Mouse (Mus musculus): ENCODE results near the gene Stag1. TPM values are rescaled to one million over a fixed set of nuclear protein-coding genes. Genes with fewer than 3 reads are reported as not detected.
A peak's percentile ranks its signal among the peaks of the same experiment; 100 is the strongest.

Stag1 gene
- total RNA-seq, 2 experiments from 2014 or later: 77.6 to 79.6 TPM

GRCm38 (mm10) chr9:100603156-100603555 is 5.6 kb downstream of the Stag1 start:
- no peak for ATAC-seq (replicated peaks; ENCODE audit: poor library complexity)

DNA sequence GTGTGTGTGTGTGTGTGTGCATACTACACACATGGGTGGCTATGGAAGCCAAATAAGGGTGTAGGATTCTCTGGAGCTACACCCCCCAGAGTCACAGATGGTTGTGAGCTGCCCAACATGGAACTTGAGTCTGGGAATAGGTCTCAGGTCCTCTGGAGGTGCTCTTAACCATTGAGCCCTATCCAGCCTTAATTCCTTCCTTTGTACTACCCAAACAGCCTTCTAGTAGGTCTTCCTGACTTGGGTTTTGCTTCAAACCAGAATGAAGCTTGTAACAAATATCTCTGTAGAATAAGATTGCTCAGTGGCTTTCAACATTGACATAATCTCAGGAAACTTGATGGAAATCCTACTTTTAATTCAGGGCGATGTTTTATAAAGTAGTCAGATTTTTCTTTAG is 7.9 kb downstream of the Stag1 start:
- no peak for ATAC-seq (replicated peaks; ENCODE audit: poor library complexity)

GRCm38 (mm10) chr9:100605985-100606554 is 8.5 kb downstream of the Stag1 start:
- ATAC-seq (replicated peaks; ENCODE audit: poor library complexity): peak; percentile 34; the same call in 1 of the 2 replicates

GRCm38 (mm10) chr9:100613501-100614071 is 16.0 kb downstream of the Stag1 start:
- no peak for ATAC-seq (replicated peaks; ENCODE audit: poor library complexity)

GRCm38 (mm10) chr9:100616947-100617346 is 19.3 kb downstream of the Stag1 start:
- no peak for ATAC-seq (replicated peaks; ENCODE audit: poor library complexity)

DNA sequence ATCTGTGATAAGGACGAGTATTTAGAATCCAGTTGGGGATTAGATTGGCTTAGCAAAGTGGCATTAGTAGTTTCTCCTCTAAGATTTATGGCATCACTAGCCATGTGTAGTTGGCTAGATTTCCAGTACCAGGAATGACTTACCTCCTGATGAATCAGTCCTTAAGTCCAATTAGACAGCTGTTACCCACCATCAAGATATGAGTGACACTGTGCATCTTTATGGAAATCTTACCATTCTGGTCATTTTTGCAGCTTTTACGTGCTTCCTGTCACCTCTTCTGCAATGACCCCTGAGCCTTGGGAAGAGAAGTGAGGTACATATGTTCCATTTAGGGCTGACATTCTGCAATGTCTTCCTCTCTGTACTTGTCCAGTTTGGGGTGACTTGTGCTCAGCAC is 28.7 kb downstream of the Stag1 start:
- no peak for ATAC-seq (replicated peaks; ENCODE audit: poor library complexity)

GRCm38 (mm10) chr9:100640754-100641153 is 43.2 kb downstream of the Stag1 start:
- no peak for ATAC-seq (replicated peaks; ENCODE audit: poor library complexity)

DNA sequence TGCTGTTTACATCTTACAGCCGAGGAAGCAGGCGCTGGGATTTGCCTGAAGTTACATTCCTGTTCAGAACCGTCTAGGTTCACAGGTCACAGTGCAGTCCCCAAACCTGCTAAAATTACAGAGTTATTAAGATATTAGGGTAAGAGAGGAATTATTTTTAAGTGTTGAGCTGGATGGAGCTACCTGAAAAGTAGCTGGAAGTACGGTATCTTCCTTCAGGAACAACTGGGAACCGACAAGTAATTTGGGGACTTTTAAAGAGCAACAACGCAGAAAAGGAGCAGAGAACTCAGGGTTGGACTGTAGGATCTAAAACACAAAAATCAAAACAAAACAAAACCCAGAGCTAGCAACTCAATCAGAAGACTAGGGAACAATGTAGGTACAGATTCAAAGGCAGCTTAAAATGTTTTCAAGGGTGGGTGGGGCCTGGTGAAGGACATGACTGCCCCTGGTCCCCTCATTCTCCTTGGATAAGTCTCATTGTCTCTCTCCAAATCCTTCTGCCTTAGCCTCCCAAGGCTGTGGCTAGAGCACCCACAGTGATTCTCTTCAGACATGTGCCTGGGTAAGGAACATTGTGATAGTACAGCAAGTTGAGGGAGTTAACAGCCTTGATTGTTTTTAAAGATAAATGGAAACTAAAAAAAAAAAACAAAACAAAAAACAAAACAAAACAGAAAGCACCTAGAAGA is 43.9 kb downstream of the Stag1 start:
- ATAC-seq (replicated peaks; ENCODE audit: poor library complexity): no peak

GRCm38 (mm10) chr9:100642186-100642839 is 44.7 kb downstream of the Stag1 start:
- ATAC-seq (replicated peaks; ENCODE audit: poor library complexity): no peak

DNA sequence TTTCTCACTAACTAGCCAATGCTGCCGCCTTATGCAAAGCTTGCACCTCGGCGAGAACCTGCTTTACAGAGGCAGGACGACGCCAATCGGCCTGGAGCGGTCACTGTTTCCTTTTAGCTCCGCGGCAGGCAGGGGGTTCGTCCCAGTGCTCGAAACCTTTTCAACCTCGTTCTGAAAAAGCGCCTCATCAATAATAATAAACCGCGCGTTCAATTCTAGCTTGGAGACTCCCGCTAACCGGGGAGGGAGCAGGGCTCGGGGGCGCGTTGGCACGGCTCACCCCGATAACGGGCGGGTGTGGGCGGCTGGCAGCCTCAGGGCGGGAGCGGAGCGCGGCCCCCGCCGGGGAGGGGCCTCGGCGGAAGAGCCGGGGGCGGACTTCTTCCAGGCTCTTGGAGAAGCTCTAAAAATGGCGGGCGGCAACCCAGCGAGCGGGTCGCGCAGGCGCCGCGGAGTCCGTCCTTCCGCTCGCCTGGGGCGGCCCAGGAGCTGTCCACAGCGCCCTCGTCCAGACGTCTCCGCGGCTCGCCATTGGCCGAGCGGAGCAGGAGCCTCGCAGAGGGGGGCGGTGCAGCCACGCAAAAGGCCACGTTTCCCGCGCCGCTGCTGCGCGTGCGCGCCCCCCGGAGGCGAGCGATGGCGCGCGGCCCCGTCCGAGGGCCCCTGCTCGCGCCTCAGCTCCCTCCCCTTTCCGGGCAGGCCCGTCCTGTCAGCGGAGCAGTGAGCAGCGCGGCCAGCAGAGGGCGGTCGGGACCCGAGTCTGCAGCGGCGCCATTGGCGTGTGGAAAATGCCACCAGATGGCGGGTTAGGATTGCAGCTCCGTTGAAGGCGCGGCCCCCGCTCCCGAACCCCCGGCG is 45.5 kb downstream of the Stag1 start:
- peak; percentile 69 for ATAC-seq (replicated peaks; ENCODE audit: poor library complexity)

GRCm38 (mm10) chr9:100644071-100644771 is 46.6 kb downstream of the Stag1 start:
- ATAC-seq (replicated peaks; ENCODE audit: poor library complexity): peak; percentile 9

- ATAC-seq (replicated peaks; ENCODE audit: poor library complexity): no peak
These were observed 47.7 kb downstream of the Stag1 start for GRCm38 (mm10) chr9:100645026-100645940.

DNA sequence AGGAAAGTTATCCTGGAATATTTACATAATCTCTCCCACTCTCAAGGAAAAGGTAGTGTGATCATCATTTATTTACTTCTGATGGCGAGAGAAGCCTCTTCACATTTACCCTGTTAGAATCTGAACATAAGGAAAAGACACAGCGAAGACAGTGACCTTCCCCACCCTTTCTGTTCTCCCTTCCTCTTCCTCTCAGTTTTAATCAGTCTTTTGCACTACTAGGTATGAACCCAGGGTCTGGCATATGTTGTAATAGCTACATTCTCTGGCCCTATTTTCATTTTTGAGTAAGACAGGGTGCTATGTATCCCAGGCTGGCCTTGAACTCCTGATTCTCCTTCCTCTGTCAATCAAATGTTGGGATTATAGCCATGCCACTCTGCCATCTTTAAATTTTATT is 48.7 kb downstream of the Stag1 start:
- no peak for ATAC-seq (replicated peaks; ENCODE audit: poor library complexity)

DNA sequence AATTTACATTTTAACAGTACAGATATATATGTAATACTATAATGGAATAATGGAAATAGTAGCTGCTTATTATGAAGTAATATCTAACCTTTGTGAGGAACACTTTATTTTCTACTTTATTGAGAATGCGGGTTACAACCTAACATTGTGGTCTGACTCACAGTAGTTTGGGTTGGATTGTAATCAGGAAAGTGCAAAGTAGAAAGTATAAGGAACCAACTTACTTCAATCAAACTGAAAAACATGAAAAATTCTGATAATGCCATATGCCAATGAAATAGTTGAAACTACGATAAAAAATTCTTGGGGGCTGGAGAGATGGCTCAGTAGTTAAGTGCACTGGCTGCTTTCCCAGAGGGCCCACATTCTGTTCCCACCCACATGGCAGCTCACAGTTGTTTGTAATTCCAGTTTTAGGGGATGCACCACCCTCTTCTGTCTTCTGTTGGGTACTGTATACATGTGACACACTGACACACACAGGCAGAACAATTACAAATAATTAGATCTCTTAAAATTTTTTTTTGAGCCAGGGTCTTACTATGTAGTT is 50.3 kb downstream of the Stag1 start:
- peak; percentile 10 for ATAC-seq (replicated peaks; ENCODE audit: poor library complexity)

- no peak for ATAC-seq (replicated peaks; ENCODE audit: poor library complexity)
These were observed 56.5 kb downstream of the Stag1 start for GRCm38 (mm10) chr9:100654104-100654503.

DNA sequence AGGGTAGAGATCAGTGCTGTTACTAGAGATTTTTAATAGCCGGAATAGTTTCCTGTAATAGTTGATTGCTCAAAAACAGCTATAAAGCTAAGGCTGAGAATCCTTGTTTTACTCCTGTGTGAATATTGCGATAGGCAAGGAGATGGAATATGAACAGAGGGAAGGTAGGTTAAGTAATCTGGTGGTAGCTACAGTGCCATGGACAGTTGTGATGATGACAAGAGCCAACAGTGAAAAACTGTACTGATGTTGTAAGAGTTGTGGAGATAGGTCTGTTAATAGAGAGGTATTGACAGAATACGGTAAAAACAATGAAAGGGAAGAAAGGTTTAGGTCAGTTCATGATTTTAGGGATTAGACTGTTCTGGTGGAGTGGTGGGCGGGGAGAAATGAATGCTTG is 58.5 kb downstream of the Stag1 start:
- ATAC-seq (replicated peaks; ENCODE audit: poor library complexity): peak; percentile 54

GRCm38 (mm10) chr9:100660587-100660986 is 63.0 kb downstream of the Stag1 start:
- no peak for ATAC-seq (replicated peaks; ENCODE audit: poor library complexity)

DNA sequence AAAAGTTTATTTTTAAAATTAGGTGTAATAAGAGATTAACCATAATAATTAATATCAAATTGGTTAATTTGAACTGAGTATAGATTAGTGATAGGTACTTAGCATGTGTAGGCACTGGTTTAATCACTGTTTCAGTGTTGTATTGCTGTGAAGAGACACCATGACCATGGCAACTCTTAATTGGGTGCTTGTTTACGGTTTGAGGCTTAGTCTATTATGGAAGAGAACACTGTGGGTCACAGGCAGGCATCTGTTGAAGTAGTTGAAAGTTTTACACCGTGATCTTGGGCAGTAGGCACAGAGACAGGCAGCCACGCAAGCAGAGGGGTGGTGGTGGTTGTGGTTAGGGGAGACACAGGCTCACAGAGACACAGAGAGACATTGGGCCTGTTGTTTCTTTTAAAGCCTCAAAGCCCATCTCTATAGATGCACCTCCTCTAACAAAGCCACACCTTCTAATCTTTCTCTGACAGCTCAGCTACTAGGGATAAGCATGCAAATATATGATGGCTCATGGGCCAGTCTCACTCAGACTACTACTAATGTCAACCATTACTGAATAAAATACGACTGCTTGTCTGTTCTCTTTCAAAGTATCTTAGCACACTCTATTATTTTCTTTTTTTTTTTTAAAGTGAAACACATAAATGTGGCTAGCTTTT is 66.0 kb downstream of the Stag1 start:
- ATAC-seq (replicated peaks; ENCODE audit: poor library complexity): peak; percentile 99
